Mouse (Mus musculus) gastrocnemius, adult 2 months (tissue): ENCODE data around the gene Hes3. TPM values are rescaled to one million over a fixed set of nuclear protein-coding genes. Genes with fewer than 3 reads are reported as not detected.

Source experiments
- DNase-seq: peaks from one replicate; pipeline ENCODE4 v3.0.0; 2022
- H3K27ac ChIP-seq: fragments of 200-600 bp; 2 replicates; pipeline ENCODE4 v1.8.1; 2022; ENCODE audit warnings: mild to moderate bottlenecking
- H3K4me3 ChIP-seq: fragments of 200-600 bp; 2 replicates; pipeline ENCODE4 v1.8.1; 2022; ENCODE audit warnings: mild to moderate bottlenecking, moderate library complexity
- CTCF ChIP-seq: fragments of 200-600 bp; IDR thresholded peaks from 2 replicates; pipeline ENCODE4 v1.8.1; 2022; ENCODE audit warnings: antibody characterized with exemption, mild to moderate bottlenecking, moderate library complexity
- intact Hi-C: fragments of 180-260 bp; cut with DNase I; formaldehyde crosslinking; loops from one replicate; pipeline ENCODE4 v1.15.1; 2025
- long read RNA-seq, 2 experiments: library from polyadenylated mRNA; stranded (forward); transcript quantifications; one replicate each; pipeline ENCODE4 v2.0.0; 2021
- total RNA-seq, 2 experiments: library from RNA; stranded (reverse); gene quantifications; 2 replicates each; pipeline ENCODE4 v1.2.3; 2021

The Hes3 gene
- not detected for total RNA-seq
- long read RNA-seq, experiment 1 = 0 reads
- long read RNA-seq, experiment 2 = 0 reads

- intact Hi-C loops = no loop called here
- no peak within 1 kb of the TSS for H3K4me3 ChIP-seq
- DNase-seq = no peak
- TF ChIP-seq CTCF = no peak
- no peak within 1 kb of the TSS for H3K27ac ChIP-seq
Observed at GRCm38 (mm10) chr4:152291562-152291961, at the start of gene Hes3. Gene Hes3 (minus strand): TSS chr4:152291662.

GRCm38 (mm10) chr4:152340584-152341284 is 49.3 kb upstream of the Hes3 start:
- intact Hi-C loops = no loop called here
- DNase-seq = no peak
- no peak overlapping the region for H3K27ac ChIP-seq
- no peak overlapping the region for H3K4me3 ChIP-seq
- TF ChIP-seq CTCF = no peak

GRCm38 (mm10) chr4:152339293-152339790 is 47.9 kb upstream of the Hes3 start:
- peak overlapping the region; percentile 66 for H3K4me3 ChIP-seq
- intact Hi-C loops = no loop called here

GRCm38 (mm10) chr4:152338419-152339292 is 47.2 kb upstream of the Hes3 start, which contains the start of gene Chd5:
Gene Chd5 (plus strand): TSS chr4:152338651.
- no peak for DNase-seq
- no peak for TF ChIP-seq CTCF
- peak within 1 kb of the TSS; percentile 66 for H3K4me3 ChIP-seq
- intact Hi-C loops = no loop called here
- H3K27ac ChIP-seq = no peak within 1 kb of the TSS

More at GRCm38 (mm10) chr4:152339293-152339790, 47.9 kb upstream of the Hes3 start:
- H3K27ac ChIP-seq = no peak overlapping the region
- DNase-seq = no peak
- TF ChIP-seq CTCF = no peak

- no peak for DNase-seq
- Histone ChIP-seq H3K4me3 (no peak overlapping the region), H3K27ac (no peak overlapping the region)
- TF ChIP-seq CTCF = no peak
- intact Hi-C loops = no loop called here
Observed at GRCm38 (mm10) chr4:152337772-152338171, 46.3 kb upstream of the Hes3 start.

GRCm38 (mm10) chr4:152333587-152333986 is 42.1 kb upstream of the Hes3 start:
- intact Hi-C loops = loop anchor here (2.0 kb wide), 1 partner anchor 101 kb away; no protein-coding TSS in a partner anchor
- Histone ChIP-seq H3K4me3 (no peak overlapping the region), H3K27ac (no peak overlapping the region)
- TF ChIP-seq CTCF = no peak
- no peak for DNase-seq

GRCm38 (mm10) chr4:152332952-152333351 is 41.5 kb upstream of the Hes3 start:
- intact Hi-C loops = loop anchor here (2.0 kb wide), 1 partner anchor 102 kb away; no protein-coding TSS in a partner anchor
- TF ChIP-seq CTCF = peak; percentile 98
- Histone ChIP-seq H3K4me3 (no peak overlapping the region), H3K27ac (no peak overlapping the region)
- DNase-seq = peak; percentile 73

GRCm38 (mm10) chr4:152328691-152329090 is 37.2 kb upstream of the Hes3 start:
- peak; percentile 62 for DNase-seq
- no peak overlapping the region for H3K27ac ChIP-seq
- TF ChIP-seq CTCF = peak; percentile 49
- no peak overlapping the region for H3K4me3 ChIP-seq
- intact Hi-C loops = loop anchor here (5.0 kb wide), 2 partner anchors 149 to 164 kb away; partner anchors contain the start of genes Kcnab2 and Nphp4

GRCm38 (mm10) chr4:152326543-152326942 is 35.1 kb upstream of the Hes3 start:
- no peak for DNase-seq
- Histone ChIP-seq H3K4me3 (peak overlapping the region; percentile 99), H3K27ac (peak overlapping the region; percentile 93; the same call in 1 of the 2 replicates)
- intact Hi-C loops = loop anchor here (5.0 kb wide), 2 partner anchors 151 to 166 kb away; partner anchors contain the start of genes Kcnab2 and Nphp4
- no peak for TF ChIP-seq CTCF

- Histone ChIP-seq H3K27ac (peak within 1 kb of the TSS; percentile 93), H3K4me3 (peak within 1 kb of the TSS; percentile 99)
- peak; percentile 22; the same call in 1 of the 2 replicates for TF ChIP-seq CTCF
- peak; percentile 94 for DNase-seq
- intact Hi-C loops = loop anchor here (5.0 kb wide), 2 partner anchors 152 to 167 kb away; partner anchors contain the start of genes Kcnab2 and Nphp4
Observed at GRCm38 (mm10) chr4:152325574-152326411, 34.3 kb upstream of the Hes3 start, which contains the start of gene Rpl22. Gene Rpl22 (plus strand): TSS chr4:152325742.
